Mouse (Mus musculus) CH12.LX (cell line): ENCODE data around the gene Thumpd3. TPM values are rescaled to one million over a fixed set of nuclear protein-coding genes. Genes with fewer than 3 reads are reported as not detected.

Experiments
- DNase-seq: peaks from one replicate; pipeline ENCODE4 v3.0.0-alpha.2; 2013; ENCODE audit errors: extremely low read depth
- H3K27ac ChIP-seq: 2 replicates; pipeline ENCODE4 v1.5.1; 2012; ENCODE audit warnings: low read depth, mild to moderate bottlenecking, control low read depth, moderate library complexity; ENCODE audit not compliant: insufficient read depth
- H3K27me3 ChIP-seq: replicated peaks from 2 replicates; pipeline ENCODE3; 2012; ENCODE audit warnings: inconsistent platforms
- H3K36me3 ChIP-seq, 2 experiments: replicated peaks in 1 of 2; 2 replicates each; pipeline versions ENCODE3 to v1.6.1; 2012; ENCODE audit warnings: inconsistent platforms in 1 of 2, low read length in 1 of 2, mild to moderate bottlenecking in 1 of 2, mixed read lengths in 1 of 2, moderate library complexity in 1 of 2; ENCODE audit not compliant: control insufficient read depth in 1 of 2, insufficient read depth in 1 of 2
- H3K4me1 ChIP-seq, 2 experiments: 2 replicates each; pipeline ENCODE4 v1.6.1; 2012; ENCODE audit warnings: inconsistent platforms in 1 of 2, moderate library complexity in 1 of 2; ENCODE audit not compliant: insufficient read depth in 2 of 2, control insufficient read depth in 1 of 2
- H3K4me2 ChIP-seq: 2 replicates; pipeline ENCODE4 v1.6.1; 2012; ENCODE audit warnings: low read depth, mild to moderate bottlenecking, control low read depth; ENCODE audit not compliant: poor library complexity, insufficient read depth, severe bottlenecking
- H3K4me3 ChIP-seq, 3 experiments: fragments of 150-350 bp in 1 of 3; sonication (generic) in 1 of 3; replicated peaks in 1 of 3; 2 replicates each; pipeline versions ENCODE3 to v1.5.1; 2011 to 2012; ENCODE audit warnings: low read depth in 2 of 3, low read length in 2 of 3, mild to moderate bottlenecking in 2 of 3, moderate library complexity in 2 of 3, control low read depth in 1 of 3, improper control_type of control experiment in 1 of 3, inconsistent platforms in 1 of 3, mixed read lengths in 1 of 3; ENCODE audit not compliant: poor library complexity in 1 of 3
- H3K79me2 ChIP-seq: replicated peaks from 2 replicates; pipeline ENCODE4 v1.6.1; 2012; ENCODE audit warnings: mild to moderate bottlenecking, moderate library complexity; ENCODE audit not compliant: control insufficient read depth, poor library complexity, insufficient read depth, severe bottlenecking; ENCODE audit errors: extremely low read depth
- H3K9ac ChIP-seq: 2 replicates; pipeline ENCODE4 v1.6.1; 2012; ENCODE audit warnings: low read depth, mild to moderate bottlenecking, control low read depth, moderate library complexity; ENCODE audit not compliant: insufficient read depth
- H3K9me3 ChIP-seq: replicated peaks from 2 replicates; pipeline ENCODE3; 2012; ENCODE audit warnings: low read length, inconsistent platforms, mixed read lengths
- BHLHE40 ChIP-seq: IDR thresholded peaks from 2 replicates; pipeline ENCODE4 v1.6.1; 2011; ENCODE audit warnings: mild to moderate bottlenecking, low read depth, low read length, improper control_type of control experiment
- CHD1 ChIP-seq: IDR thresholded peaks from 2 replicates; pipeline ENCODE4 v1.6.1; 2012; ENCODE audit warnings: low read depth, low read length, improper control_type of control experiment, inconsistent platforms
- CTCF ChIP-seq, 2 experiments: IDR thresholded peaks in 1 of 2; conservative IDR thresholded peaks in 1 of 2; 2 replicates each; pipeline ENCODE4 v1.5.1; 2011 to 2012; ENCODE audit warnings: low read depth in 2 of 2, low read length in 2 of 2, improper control_type of control experiment in 1 of 2, inconsistent platforms in 1 of 2, mild to moderate bottlenecking in 1 of 2, moderate library complexity in 1 of 2
- E2F4 ChIP-seq: IDR thresholded peaks from 2 replicates; pipeline ENCODE4 v1.6.1; 2011; ENCODE audit warnings: low read depth, low read length, improper control_type of control experiment; ENCODE audit not compliant: insufficient replicate concordance
- EP300 ChIP-seq: IDR thresholded peaks from 2 replicates; pipeline ENCODE4 v1.6.1; 2011; ENCODE audit warnings: low read length, improper control_type of control experiment
- ETS1 ChIP-seq: conservative IDR thresholded peaks from 2 replicates; pipeline ENCODE4 v1.6.1; 2012; ENCODE audit warnings: low read depth, mild to moderate bottlenecking, inconsistent platforms, low read length, improper control_type of control experiment, moderate library complexity
- HCFC1 ChIP-seq: IDR thresholded peaks from 2 replicates; pipeline ENCODE4 v1.6.1; 2012; ENCODE audit warnings: low read depth, mild to moderate bottlenecking, inconsistent platforms, low read length, improper control_type of control experiment
- IRF4 ChIP-seq: IDR thresholded peaks from 2 replicates; pipeline ENCODE4 v1.6.1; 2014; ENCODE audit warnings: low read depth, mild to moderate bottlenecking, inconsistent platforms, low read length, improper control_type of control experiment
- JUN ChIP-seq: IDR thresholded peaks from 2 replicates; pipeline ENCODE4 v1.6.1; 2011; ENCODE audit warnings: low read depth, mild to moderate bottlenecking, low read length, improper control_type of control experiment, moderate library complexity; ENCODE audit not compliant: insufficient read depth
- JUND ChIP-seq: conservative IDR thresholded peaks from 2 replicates; pipeline ENCODE4 v1.6.1; 2011; ENCODE audit warnings: low read depth, low read length, improper control_type of control experiment
- KAT2A ChIP-seq: IDR thresholded peaks from 2 replicates; pipeline ENCODE4 v1.6.1; 2012; ENCODE audit warnings: low read length, improper control_type of control experiment, inconsistent platforms; ENCODE audit not compliant: insufficient replicate concordance
- MAFK ChIP-seq: IDR thresholded peaks from 2 replicates; pipeline ENCODE4 v1.6.1; 2011; ENCODE audit warnings: low read length, improper control_type of control experiment; ENCODE audit not compliant: insufficient replicate concordance
- MAX ChIP-seq: IDR thresholded peaks from 2 replicates; pipeline ENCODE4 v1.6.1; 2011; ENCODE audit warnings: low read length, improper control_type of control experiment
- MAZ ChIP-seq: IDR thresholded peaks from 2 replicates; pipeline ENCODE4 v1.6.1; 2012; ENCODE audit warnings: low read depth, mild to moderate bottlenecking, inconsistent platforms, low read length, improper control_type of control experiment, moderate library complexity
- MXI1 ChIP-seq: IDR thresholded peaks from 2 replicates; pipeline ENCODE4 v1.6.1; 2011; ENCODE audit warnings: mild to moderate bottlenecking, low read depth, low read length, improper control_type of control experiment
- MYC ChIP-seq: IDR thresholded peaks from 2 replicates; pipeline ENCODE4 v1.6.1; 2011; ENCODE audit warnings: low read depth, mild to moderate bottlenecking, improper control_type of control experiment, low read length
- NELFE ChIP-seq: IDR thresholded peaks from 2 replicates; pipeline ENCODE4 v1.6.1; 2011; ENCODE audit warnings: low read depth, low read length, improper control_type of control experiment
- POLR2A ChIP-seq: IDR thresholded peaks from 2 replicates; pipeline ENCODE4 v1.6.1; 2011; ENCODE audit warnings: low read depth, mild to moderate bottlenecking, improper control_type of control experiment, low read length
- POLR2AphosphoS2 ChIP-seq: IDR thresholded peaks from 2 replicates; pipeline ENCODE4 v1.6.1; 2011; ENCODE audit warnings: low read depth, low read length, improper control_type of control experiment
- SIN3A ChIP-seq: IDR thresholded peaks from 2 replicates; pipeline ENCODE4 v1.6.1; 2012; ENCODE audit warnings: low read length, improper control_type of control experiment, inconsistent platforms
- SMC3 ChIP-seq: IDR thresholded peaks from 2 replicates; pipeline ENCODE4 v1.6.1; 2011; ENCODE audit warnings: low read depth, low read length, improper control_type of control experiment
- TBP ChIP-seq: conservative IDR thresholded peaks from 2 replicates; pipeline ENCODE4 v1.6.1; 2011; ENCODE audit warnings: low read depth, low read length, improper control_type of control experiment
- TCF12 ChIP-seq: IDR thresholded peaks from 2 replicates; pipeline ENCODE4 v1.6.1; 2014; ENCODE audit warnings: low read depth, mild to moderate bottlenecking, inconsistent platforms, low read length, improper control_type of control experiment
- USF1 ChIP-seq: IDR thresholded peaks from 2 replicates; pipeline ENCODE4 v1.6.1; 2014; ENCODE audit warnings: low read depth, mild to moderate bottlenecking, inconsistent platforms, low read length, improper control_type of control experiment
- ZC3H11A ChIP-seq: IDR thresholded peaks from 2 replicates; pipeline ENCODE4 v1.6.1; 2012; ENCODE audit warnings: low read depth, mild to moderate bottlenecking, inconsistent platforms, low read length, improper control_type of control experiment
- ZMIZ1 ChIP-seq: IDR thresholded peaks from 2 replicates; pipeline ENCODE4 v1.6.1; 2012; ENCODE audit warnings: low read depth, mild to moderate bottlenecking, inconsistent platforms, low read length, improper control_type of control experiment
- ZNF384 ChIP-seq: IDR thresholded peaks from 2 replicates; pipeline ENCODE4 v1.6.1; 2012; ENCODE audit warnings: low read depth, low read length, improper control_type of control experiment, inconsistent platforms
- dilution Hi-C: fragments of 300-500 bp; cut with MboI; formaldehyde crosslinking; loops from 2 replicates; pipeline ENCODE4 v1.14.3; 2020; ENCODE audit warnings: low sequenced_read_pairs; ENCODE audit not compliant: extremely low pct_unique_long_range_greater_than_20kb, extremely low pct_ligation_motif_present
- in situ Hi-C: fragments of 300-500 bp; cut with MboI; formaldehyde crosslinking; loops from 3 replicates; pipeline ENCODE4 v1.14.3; 2019; ENCODE audit warnings: low sequenced_read_pairs, low pct_ligation_motif_present, low pct_unique_long_range_greater_than_20kb, mixed read lengths
- polyA plus RNA-seq: library from polyadenylated mRNA; unstranded; fragments of >175 nt; gene quantifications from 2 replicates; pipeline ENCODE4 v1.2.1, GENCODE M21; 2012; ENCODE audit warnings: low read depth; ENCODE audit not compliant: insufficient read length
- total RNA-seq, 2 experiments: library from RNA; depleted of rRNA; stranded (reverse); fragments of 300-350 nt in 1 of 2; fragments of >200 nt in 1 of 2; gene quantifications; 2 replicates each; pipeline ENCODE4 v1.2.3; 2012 to 2014

Thumpd3 gene
- total and polyA plus RNA-seq, 3 experiments, result 37.1 to 78.1 (median 69.3) TPM

DNA sequence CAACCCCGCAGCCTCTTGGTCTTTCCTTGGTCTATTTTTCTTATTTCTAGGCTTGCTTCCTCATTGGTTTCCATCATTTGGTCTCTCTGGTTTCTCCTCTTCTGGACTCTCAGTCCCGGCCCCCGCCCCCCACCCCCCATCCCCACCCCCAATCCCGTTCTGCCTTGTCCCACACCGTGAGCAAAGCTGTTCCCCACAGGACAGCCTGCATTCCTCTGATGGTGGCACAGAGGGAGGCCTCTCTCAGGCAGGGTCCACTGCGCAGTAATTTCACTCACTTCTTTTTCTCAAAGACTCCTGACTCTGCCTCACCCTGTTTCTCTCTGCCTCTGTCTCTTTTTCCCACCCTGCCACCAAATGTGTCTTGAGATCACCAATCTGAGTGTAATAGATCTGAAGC, 27.9 kb upstream of the Thumpd3 start:
- Histone ChIP-seq H3K9me3 (no peaks in the 10 kb centered on the region), H3K27me3 (peaks cover 1% of the 10 kb centered on the region), H3K9ac (no peak overlapping the region), H3K4me1 (no peaks in the 10 kb centered on the region), H3K36me3 (no peaks in the 10 kb centered on the region), H3K4me3 (no peak overlapping the region), H3K79me2 (no peaks in the 10 kb centered on the region), H3K27ac (no peak overlapping the region), H3K4me2 (no peak overlapping the region; the same call in 1 of the 2 replicates)
- no peak for TF ChIP-seq KAT2A
- TF ChIP-seq MYC, result no peak
- no peak for TF ChIP-seq ETS1
- TF ChIP-seq POLR2A, result no peak
- no peak for TF ChIP-seq ZC3H11A
- TF ChIP-seq USF1, result no peak
- no peak for TF ChIP-seq JUND
- TF ChIP-seq IRF4, result no peak
- dilution Hi-C loops, result no loop called here
- in situ Hi-C loops, result no loop called here
- no peak for DNase-seq

GRCm38 (mm10) chr6:113024866-113025265, 21.2 kb upstream of the Thumpd3 start:
- dilution Hi-C loops, result no loop called here

DNA sequence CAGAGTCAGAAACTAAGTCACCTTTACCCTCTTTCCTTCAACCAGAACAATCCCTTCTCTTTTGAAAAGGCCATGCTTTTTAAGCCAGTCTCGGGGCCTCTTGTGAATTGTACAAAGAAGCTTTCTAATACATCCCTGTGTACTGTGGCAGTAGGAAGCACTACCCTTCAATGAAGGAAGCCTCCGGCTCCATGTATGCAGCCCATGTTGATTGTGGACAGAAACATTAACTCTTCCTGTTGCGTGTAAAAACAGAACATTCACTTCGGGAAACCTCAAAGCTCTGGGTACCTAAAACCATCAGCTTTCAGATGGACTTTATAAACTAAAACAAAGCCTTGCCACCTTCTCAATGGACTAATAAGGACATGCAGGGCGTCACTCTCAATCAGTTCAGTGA, 20.3 kb upstream of the Thumpd3 start:
- Histone ChIP-seq H3K4me2 (no peak overlapping the region), H3K4me1 (no peaks in the 10 kb centered on the region), H3K9ac (no peak overlapping the region), H3K4me3 (no peak overlapping the region), H3K9me3 (no peaks in the 10 kb centered on the region), H3K27ac (no peak overlapping the region), H3K79me2 (no peaks in the 10 kb centered on the region), H3K36me3 (no peaks in the 10 kb centered on the region), H3K27me3 (peaks cover 3% of the 10 kb centered on the region)
- in situ Hi-C loops, result no loop called here
- no peak for DNase-seq
- no peak for TF ChIP-seq JUND
- TF ChIP-seq E2F4, result no peak
- TF ChIP-seq IRF4, result no peak
- TF ChIP-seq MXI1, result no peak
- TF ChIP-seq JUN, result no peak
- no peak for TF ChIP-seq POLR2AphosphoS2
- no peak for TF ChIP-seq TBP
- no peak for TF ChIP-seq EP300
- no peak for TF ChIP-seq MAZ
- no peak for TF ChIP-seq TCF12
- TF ChIP-seq MAFK, result no peak
- no peak for TF ChIP-seq BHLHE40
- dilution Hi-C loops, result no loop called here

More at GRCm38 (mm10) chr6:113024866-113025265, 21.2 kb upstream of the Thumpd3 start:
- Histone ChIP-seq H3K9me3 (no peaks in the 10 kb centered on the region), H3K9ac (no peak overlapping the region), H3K4me2 (no peak overlapping the region), H3K4me1 (no peaks in the 10 kb centered on the region), H3K4me3 (no peak overlapping the region), H3K27me3 (peaks cover 3% of the 10 kb centered on the region), H3K27ac (no peak overlapping the region), H3K79me2 (no peaks in the 10 kb centered on the region), H3K36me3 (no peaks in the 10 kb centered on the region)
- DNase-seq, result no peak
- in situ Hi-C loops, result no loop called here
- no peak for TF ChIP-seq CTCF (conservative IDR thresholded peaks at IDR 0.05 in 1 of 2, IDR thresholded peaks at IDR 0.05 in 1 of 2; ENCODE audit: low read depth in 2 of 2, low read length in 2 of 2)
- no peak for TF ChIP-seq SMC3
- no peak for TF ChIP-seq ZNF384
- TF ChIP-seq SIN3A, result no peak
- TF ChIP-seq HCFC1, result no peak
- no peak for TF ChIP-seq JUN
- no peak for TF ChIP-seq ZMIZ1
- no peak for TF ChIP-seq MAX
- no peak for TF ChIP-seq NELFE
- TF ChIP-seq JUND, result no peak
- no peak for TF ChIP-seq MAFK
- TF ChIP-seq IRF4, result no peak
- no peak for TF ChIP-seq CHD1
- TF ChIP-seq POLR2A, result no peak
- TF ChIP-seq USF1, result no peak
- TF ChIP-seq, all 38 proteins: peak for 0
